Comparison of ENCODE assay signal across 8 mouse cellular contexts in the genomic region with DNA sequence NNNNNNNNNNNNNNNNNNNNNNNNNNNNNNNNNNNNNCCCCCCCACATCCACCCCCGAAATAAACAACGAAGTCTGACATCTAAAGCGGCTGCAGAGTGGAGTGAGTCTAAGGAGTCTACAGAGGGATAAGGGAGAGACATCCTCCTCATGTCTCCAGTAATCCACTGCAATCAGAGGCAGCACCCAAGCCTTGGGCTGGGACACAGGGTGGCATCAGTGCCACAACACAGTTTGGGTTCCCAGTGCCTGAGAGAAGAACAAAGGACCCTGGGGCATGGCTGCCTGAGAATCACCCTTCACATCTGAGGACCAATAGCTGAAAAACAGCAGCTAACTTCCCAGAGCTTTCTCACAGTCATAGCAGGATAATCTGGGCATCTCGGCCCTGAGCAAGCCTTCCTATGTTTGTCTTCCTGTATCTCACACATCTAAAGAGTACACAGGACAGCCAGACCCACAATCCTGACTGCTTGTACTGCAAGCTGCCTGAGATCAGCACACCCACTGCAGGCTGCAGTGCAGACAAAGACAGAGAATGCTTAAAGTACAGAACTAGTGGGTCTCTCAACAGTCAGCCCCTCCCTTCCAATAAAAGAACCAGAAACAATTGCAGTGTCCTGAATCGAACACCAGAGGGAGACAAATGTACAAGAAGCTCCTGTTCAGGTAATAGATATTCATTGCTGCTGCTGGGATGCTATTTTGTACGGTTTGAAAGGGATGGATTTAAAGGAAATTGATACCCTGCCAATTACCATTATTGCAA. TPM values are rescaled to one million over a fixed set of nuclear protein-coding genes. Genes with fewer than 3 reads are reported as not detected.
DNase-seq lines count a peak whose midpoint lies in the region; ATAC-seq and TF ChIP-seq lines count a peak whose summit lies in the region.

No protein-coding gene starts in this region.

- no peaks in the 10 kb centered on the region for H3K4me1 ChIP-seq in forebrain, embryonic 12.5 days

- no peak overlapping the region for H3K27ac ChIP-seq in forebrain, embryonic 12.5 days
- H3K27ac ChIP-seq in layer of hippocampus, adult 2 months: no peak overlapping the region

- TF ChIP-seq CTCF in layer of hippocampus, adult 2 months (conservative IDR thresholded peaks at IDR 0.05): peak; percentile 82

- no peak overlapping the region for H3K4me2 ChIP-seq in forebrain, embryonic 12.5 days

- DNase-seq in adrenal gland, postnatal 10 days: peak; percentile 23
- no peak for DNase-seq in adrenal gland, adult 18-20 months (ENCODE audit: low spot score in 2 of 2)
- DNase-seq in thymus, postnatal 0 days (ENCODE audit: low spot score): peak; percentile 51
- no peak for DNase-seq in thymus, adult 18-20 months
- peak in 1 of 2 experiments; percentile 33 for DNase-seq in layer of hippocampus, adult 2 months (ENCODE audit: low spot score in 2 of 2)
- DNase-seq in naive thymus-derived CD4-positive, alpha-beta T cell, adult 2 months (ENCODE audit: low read depth): peak; percentile 75
- DNase-seq in urinary bladder, adult 2 months (ENCODE audit: low spot score): no peak

- peak; percentile 82 for ATAC-seq in forebrain, embryonic 12.5 days (ENCODE audit: low FRiP score)

- H3K27me3 ChIP-seq in forebrain, embryonic 12.5 days: no peaks in the 10 kb centered on the region

- H3K9ac ChIP-seq in forebrain, embryonic 12.5 days: no peak overlapping the region

- H3K36me3 ChIP-seq in forebrain, embryonic 12.5 days (replicated peaks): no peaks in the 10 kb centered on the region

- 50% methylated on average over 5 of the region's 6 CpGs for WGBS in forebrain, embryonic 12.5 days

- no peak overlapping the region for H3K4me3 ChIP-seq in forebrain, embryonic 12.5 days (replicated peaks)
- H3K4me3 ChIP-seq in layer of hippocampus, adult 2 months: no peak overlapping the region

- no peaks in the 10 kb centered on the region for H3K9me3 ChIP-seq in forebrain, embryonic 12.5 days

RNA-seq across cellular contexts. Expression of a gene that starts 54.0 kb away (rescaled TPM):
- 10 to 100 TPM; 73.8 to 76.6 TPM for total RNA-seq in adrenal gland, postnatal 10 days (2021)
- total RNA-seq in adrenal gland, adult 18-20 months (2021): 10 to 100 TPM; 38.1 to 58.5 TPM
- polyA plus RNA-seq in thymus, postnatal 0 days (2015; fragmentation: Nextera tagmentation; extraction: Ambion mirVana): 27.2 and 29.3 TPM in 2 replicates
- 7.5 and 7.7 TPM in 2 replicates for polyA plus RNA-seq in forebrain, embryonic 12.5 days (2016; fragmentation: Nextera tagmentation; extraction: Ambion mirVana)
- total RNA-seq in layer of hippocampus, adult 2 months (2021): 10 to 100 TPM; 23.7 to 24.8 TPM
- 46.4 and 50.2 TPM in 2 replicates for polyA plus RNA-seq in urinary bladder, adult 2 months (2012; rRNA removed)

Comparison
In these comparisons a context has a peak if more than half of its experiments do, and no peak if none do; other contexts are left out.
1. DNase-seq: peak in adrenal gland, postnatal 10 days (single experiment), thymus, postnatal 0 days (single experiment) and naive thymus-derived CD4-positive, alpha-beta T cell, adult 2 months (single experiment); none in adrenal gland, adult 18-20 months (0 of 2), thymus, adult 18-20 months (0 of 2) and urinary bladder, adult 2 months (single experiment).